Mouse (Mus musculus) adrenal gland, adult (tissue): ENCODE measurements around the gene Snx18.

Experiments
- DNase-seq, 2 experiments: peaks; one replicate each; pipeline ENCODE4 v3.0.0; 2022 to 2023; ENCODE audit warnings: low spot score in 1 of 2; ENCODE audit not compliant: inconsistent age in 2 of 2

Snx18 gene

GRCm38 (mm10) chr13:113572046-113572686 is 46.2 kb downstream of the Snx18 start:
- no peak for DNase-seq

GRCm38 (mm10) chr13:113569526-113569925 is 48.8 kb downstream of the Snx18 start:
- no peak for DNase-seq

GRCm38 (mm10) chr13:113566951-113567350 is 51.4 kb downstream of the Snx18 start:
- DNase-seq, result no peak

GRCm38 (mm10) chr13:113566411-113566810 is 52.0 kb downstream of the Snx18 start:
- no peak for DNase-seq

GRCm38 (mm10) chr13:113559646-113560045 is 58.7 kb downstream of the Snx18 start:
- DNase-seq, result no peak

- DNase-seq, result no peak
Observed at GRCm38 (mm10) chr13:113556538-113556937, 61.8 kb downstream of the Snx18 start.

- DNase-seq, result peak in 1 of 2 experiments; percentile 52
Observed at GRCm38 (mm10) chr13:113555226-113555625, 63.1 kb downstream of the Snx18 start.

- DNase-seq, result peak in 1 of 2 experiments; percentile 60
Observed at GRCm38 (mm10) chr13:113553603-113554230, 64.6 kb downstream of the Snx18 start.

- no peak for DNase-seq
Observed at GRCm38 (mm10) chr13:113552341-113552740, 66.0 kb downstream of the Snx18 start.

- DNase-seq, result peak; percentile 48 to 79
Observed at GRCm38 (mm10) chr13:113550866-113551565, 67.3 kb downstream of the Snx18 start.

- DNase-seq, result no peak
Observed at GRCm38 (mm10) chr13:113549021-113549420, 69.3 kb downstream of the Snx18 start.

- no peak for DNase-seq
Observed at GRCm38 (mm10) chr13:113547807-113548426, 70.4 kb downstream of the Snx18 start.

GRCm38 (mm10) chr13:113542374-113542773 is 76.0 kb downstream of the Snx18 start:
- no peak for DNase-seq
